Mouse (Mus musculus) testis, postnatal 14 days (tissue): ENCODE measurements around the gene Bex2.
"Not testable (repeated sequence)": the region's sequence is repeated elsewhere in the genome, so short reads cannot be mapped to it uniquely, and the experiment has no call there.

Source experiments
- DNase-seq: peaks from one replicate; pipeline ENCODE4 v3.0.0; 2021; ENCODE audit warnings: low spot score

Bex2 gene

DNA sequence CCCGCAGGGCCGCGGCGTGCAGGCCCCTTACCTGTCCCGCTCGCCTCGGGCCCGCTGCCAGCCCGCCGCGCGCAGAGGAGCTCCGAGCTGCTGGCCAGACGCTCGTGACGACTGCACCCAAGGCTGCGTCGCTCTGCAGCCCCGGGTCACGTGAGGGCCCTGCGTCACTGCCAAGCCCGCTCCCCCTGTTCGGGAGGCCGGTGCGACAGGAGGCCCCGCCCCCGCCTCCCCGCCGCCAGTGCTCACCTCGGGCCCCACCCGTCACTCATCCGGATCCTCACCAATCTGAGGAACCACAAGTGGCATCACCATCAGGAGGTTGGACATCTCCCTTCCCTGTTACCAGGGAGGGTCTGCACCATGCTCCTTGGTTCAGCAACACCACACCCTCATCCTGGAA, at the start of gene Bex2:
Gene Bex2, minus strand, starts transcription at position 217 of the 400 bp plus-strand sequence.
- DNase-seq, result peak; percentile 42

DNA sequence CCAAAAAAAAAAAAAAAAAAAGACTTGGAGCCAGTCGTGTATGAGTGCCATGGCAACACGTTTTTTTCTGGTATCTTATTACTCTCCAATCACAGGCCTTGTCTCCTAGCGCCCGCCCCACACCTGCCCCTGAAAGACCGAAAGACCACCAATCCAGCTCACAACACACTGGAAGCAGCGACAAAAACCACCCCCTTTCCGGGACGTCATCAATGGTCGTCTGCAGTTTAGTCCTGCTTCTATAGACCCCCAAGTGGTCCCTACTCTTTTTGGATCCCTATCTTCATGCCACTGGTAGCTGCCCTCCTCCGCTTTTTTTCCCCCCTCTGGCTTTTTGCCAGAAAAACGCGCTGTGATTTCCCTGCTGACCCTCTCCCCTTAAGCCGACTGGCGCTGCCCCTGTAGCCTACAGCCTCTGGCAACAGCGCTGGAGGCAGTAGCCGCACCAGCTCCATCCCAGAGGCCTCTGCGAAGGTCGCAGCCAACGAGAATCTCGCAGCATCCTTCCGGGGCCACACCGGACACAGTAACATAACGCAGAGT, 47.5 kb upstream of the Bex2 start:
- peak; percentile 77 for DNase-seq

DNA sequence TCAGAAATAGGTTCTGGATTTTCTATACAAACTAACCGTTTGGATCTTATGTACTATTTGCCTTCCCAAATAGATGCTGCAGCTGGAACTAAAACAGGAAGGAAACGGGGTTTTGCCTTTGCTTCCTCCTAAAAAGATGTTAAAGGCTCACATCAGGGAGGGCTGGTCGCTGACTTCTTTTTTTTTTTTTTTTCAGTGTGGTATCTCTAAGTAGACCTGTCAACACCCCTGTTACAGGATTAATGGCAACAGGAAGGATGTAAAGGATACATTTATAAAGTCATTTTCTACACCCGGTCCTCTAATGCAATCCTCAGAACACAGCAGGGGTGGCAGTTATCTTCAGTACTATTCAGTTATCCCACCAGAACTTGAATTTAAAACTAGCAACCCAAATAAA, 47.0 kb upstream of the Bex2 start:
- no peak for DNase-seq

DNA sequence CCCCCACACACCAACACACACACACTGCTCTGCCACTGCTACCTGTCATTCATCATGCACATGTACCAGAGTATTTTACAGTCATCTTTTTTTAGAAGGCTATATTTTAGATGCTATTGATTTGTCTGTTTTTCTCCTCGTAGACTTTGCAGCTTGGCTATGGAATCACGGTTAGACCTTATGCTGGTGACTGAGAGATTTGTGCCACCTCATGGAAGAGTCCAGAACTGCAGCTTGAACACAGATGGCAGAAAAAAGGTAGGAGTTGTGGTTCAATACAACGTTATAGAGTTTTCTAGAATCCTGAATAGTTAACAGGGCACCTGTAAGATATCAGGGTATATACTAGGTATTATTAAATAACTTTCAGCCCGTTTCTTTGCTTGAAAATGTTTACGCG, 39.9 kb upstream of the Bex2 start:
- DNase-seq, result no peak

DNA sequence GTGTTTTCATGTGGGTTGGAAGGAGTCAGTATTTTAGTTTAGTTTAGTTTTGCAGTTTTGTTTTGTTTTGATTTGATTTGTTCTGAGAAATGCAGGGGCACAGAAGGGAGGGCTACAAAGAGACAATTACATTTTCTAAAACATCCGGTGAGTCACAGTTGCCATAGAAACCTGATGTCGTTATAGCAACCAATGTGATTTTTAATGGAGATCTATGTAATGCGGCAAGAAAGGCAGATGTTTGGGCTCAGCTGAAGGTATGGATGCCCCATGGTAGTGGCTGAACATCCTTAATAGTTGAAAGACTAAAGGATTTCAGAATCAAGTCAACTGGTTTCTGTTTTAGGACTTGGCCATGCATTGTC, 36.7 kb upstream of the Bex2 start:
- DNase-seq, result no peak

DNA sequence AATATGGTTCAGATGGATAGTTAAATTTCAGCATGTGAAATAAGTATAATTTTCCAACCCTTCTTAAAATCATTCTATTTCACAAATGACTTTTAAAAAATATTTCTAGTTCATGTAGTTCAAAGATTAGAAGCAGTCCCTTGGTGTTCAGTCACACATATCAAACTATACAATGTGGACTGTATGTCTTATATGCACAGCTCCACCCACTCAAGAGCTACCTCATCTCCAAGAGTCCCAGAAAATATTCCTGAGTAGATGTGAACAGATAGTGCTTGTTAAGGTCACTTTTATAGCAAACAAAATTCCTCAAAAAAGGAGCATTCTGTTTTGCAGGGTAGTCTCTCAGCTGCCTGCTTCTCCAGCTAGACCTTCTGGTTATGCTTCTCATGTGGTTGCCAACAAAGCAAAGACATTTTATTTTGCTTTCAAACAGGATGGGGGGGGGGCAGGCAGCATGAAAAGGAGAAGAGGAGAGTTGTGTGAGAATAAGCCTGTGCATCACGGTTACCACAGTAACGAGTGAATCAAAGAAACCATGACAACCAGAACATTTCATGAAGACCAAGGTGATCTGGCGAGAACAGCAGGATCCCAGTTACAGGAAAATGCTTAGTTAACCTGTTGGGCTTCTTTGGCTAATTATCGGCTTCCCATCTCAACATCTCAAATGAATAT, 36.1 kb upstream of the Bex2 start:
- no peak for DNase-seq

DNA sequence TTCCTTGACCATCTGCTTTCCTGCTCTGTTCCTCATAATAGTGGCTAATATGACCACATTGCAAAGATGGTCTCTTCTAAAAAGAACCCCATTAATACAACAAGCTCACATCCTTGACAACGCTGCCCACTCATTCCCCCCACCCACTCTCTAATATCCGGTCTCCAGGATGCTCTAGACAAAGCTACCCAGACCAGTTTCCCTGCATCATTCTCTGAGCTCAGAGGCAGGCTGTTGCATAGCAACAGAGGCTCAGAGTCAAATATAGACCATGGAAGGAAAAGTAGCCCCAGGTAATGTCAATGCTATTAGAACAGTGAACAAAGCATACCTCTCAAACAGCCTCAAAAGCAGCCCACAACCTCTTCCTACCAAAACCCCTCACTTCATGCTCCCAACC, 26.4 kb upstream of the Bex2 start:
- DNase-seq, result no peak

DNA sequence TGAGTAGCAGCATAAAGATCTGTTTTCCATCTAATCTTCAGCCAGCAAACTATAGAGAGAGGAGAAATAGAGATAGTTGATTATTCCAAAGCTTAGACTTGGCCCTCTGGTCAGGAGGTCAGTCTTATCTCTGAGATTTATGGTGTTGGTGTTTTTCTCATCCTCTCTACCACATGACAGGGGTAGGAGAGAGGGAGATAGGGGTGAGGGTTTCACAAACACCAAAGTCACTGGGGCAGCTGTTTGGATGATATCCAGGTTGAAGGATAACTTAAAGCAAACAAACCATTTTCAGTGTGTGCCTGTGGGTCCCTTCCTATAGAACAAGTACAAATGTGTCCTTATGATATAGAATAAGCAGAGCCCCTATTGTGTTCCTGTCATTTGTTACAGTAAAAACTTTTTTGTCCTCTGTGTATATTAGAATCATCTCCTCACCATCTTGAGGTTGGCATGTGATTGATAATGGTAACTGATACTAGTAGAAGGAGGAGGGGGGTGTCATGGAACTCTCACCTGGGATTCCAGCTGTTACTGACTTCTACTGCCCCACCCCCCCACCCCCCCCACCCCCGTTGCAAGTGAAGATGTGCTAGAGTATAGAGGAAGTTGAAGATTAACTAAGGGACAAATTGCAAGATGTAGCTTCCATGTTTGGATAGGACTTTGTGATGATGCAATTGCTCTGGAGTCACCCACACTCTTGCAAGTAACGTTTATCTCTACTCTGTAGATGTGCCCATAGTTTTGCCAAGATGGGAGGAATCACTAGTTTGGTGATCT, 24.7 kb upstream of the Bex2 start:
- no peak for DNase-seq

DNA sequence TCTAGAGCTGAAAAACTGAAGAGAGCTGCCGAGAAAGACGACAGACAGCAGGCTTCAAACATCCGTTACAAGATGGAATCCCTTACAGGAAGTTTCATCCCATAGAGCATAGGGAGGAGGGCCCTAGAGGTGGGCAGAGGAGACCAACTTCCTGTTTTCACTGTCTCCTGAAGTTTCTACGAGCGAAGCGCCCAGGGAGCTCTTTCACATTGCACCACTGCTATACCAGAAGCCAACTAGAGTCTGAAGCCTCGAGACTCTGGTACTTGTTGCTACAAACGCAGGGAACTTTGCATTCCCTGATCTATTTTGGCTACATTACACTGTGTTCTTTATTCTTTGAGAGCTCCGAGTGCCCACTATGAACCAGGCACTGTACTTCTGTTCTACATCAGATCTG, 17.1 kb upstream of the Bex2 start, which contains the start of gene Nxf3:
Gene Nxf3, minus strand, starts transcription at position 101 of the 400 bp plus-strand sequence.
- no peak for DNase-seq

DNA sequence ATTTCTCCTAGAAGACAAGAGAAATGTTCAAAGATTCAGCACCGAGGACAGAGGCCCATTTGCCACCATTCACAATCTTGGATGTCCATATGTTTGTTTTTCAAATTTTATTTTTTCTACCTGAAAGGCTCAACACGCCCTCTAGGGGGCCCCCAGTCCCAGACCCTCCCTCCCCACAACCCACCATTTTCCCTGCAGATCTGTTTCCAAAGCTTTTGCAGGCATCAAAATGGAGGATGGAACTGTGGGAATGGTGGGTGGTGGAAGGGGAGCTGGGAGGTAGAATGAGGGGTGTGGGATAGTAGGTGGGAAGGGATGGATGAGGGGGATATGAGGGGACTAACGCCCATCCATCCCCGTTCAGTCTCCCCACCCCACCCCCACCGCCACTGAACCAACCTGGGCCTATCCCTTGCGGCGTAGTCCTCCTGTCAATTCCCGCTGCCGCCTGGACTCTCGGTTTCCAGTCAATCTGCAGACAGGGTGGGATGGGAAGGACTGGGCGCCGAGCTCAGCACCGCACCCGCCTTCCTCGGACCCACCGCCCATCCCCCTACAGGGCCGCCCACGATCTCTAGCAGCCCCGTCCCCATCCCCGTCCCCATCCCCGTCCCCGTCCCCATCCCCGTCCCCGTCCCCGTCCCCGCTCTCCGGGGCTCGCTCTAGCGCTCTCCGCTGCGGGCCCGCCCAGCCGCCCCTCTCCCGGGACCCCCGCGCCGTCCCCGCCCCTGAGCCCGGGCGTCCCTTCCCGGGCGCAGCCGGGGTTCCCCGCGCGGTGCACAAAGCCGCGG, 640 bp downstream of the Bex2 start:
- DNase-seq, result not testable (repeated sequence)

DNA sequence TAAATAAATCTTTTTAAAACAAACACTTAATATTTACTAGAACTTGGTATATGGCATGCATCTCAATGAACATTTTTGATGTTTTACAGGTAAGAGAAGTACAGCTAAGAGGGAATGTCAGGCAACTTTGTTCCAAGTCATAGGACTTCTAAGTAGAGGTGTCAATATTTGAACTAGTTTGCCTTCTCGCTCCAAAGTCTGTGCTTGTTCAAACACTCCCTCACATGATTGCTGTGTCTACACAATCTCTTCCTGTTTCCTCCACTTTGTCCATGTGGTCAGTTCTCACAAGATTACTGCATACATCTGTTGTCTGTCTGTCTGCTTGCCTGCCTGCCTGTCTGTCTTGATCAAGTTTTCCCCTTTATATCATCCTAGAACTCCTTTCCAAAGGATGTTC, 7.3 kb downstream of the Bex2 start:
- DNase-seq, result no peak

DNA sequence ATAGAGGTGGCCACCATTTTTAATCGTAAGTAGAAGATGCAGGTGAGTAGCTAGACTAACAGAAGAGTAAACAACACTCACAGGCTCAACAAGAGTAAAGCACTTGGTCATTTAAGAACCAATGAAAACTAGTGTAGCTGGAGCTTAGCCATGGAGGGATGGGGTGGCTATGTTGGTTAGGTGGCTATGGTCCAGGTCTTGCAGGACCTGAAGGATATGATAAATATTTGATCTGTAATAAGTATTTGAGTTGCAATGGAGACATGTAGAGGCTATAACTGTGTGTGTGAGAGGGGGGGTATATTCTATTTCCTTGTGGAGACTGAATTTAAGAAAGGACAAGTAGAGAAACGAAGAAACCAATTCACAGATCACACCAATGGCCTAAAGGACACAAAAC, 16.8 kb downstream of the Bex2 start:
- DNase-seq, result no peak

DNA sequence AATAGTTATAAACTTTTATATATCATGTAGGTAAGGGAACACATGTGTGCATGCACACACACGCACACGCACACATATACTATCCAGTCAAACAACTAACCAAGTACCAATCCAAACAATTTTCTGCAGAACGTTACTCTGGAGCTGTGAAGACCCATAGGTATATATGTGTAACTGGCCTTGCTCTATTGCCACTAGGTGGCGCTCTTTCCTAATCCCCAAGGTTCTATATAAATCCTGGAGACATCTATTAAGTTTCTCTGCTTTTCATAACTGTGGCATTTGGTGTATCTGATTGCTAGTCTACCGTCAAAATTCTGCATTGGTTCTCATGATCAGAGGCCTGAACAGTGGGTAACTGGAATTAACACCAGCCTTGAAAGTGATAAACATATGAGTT, 20.5 kb downstream of the Bex2 start:
- peak; percentile 36 for DNase-seq

DNA sequence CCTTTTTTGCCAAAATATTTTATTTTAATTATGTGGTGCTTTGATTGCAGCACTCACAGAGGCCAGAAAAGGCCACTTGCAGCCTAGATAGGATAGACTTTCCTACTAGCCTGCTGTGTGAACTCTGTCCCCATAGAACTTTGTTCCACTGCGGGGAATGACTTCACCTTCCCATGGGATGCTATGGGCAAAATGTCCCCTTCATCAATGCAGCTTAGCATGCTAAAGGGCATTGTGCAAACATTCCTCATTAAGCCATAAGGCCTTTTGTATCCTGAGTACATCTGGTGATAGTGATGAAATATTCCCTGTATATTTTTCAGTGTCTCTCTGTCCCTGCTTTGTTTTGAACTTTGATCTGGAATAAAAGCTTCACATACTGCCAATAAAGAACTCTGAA, 24.3 kb downstream of the Bex2 start:
- no peak for DNase-seq

DNA sequence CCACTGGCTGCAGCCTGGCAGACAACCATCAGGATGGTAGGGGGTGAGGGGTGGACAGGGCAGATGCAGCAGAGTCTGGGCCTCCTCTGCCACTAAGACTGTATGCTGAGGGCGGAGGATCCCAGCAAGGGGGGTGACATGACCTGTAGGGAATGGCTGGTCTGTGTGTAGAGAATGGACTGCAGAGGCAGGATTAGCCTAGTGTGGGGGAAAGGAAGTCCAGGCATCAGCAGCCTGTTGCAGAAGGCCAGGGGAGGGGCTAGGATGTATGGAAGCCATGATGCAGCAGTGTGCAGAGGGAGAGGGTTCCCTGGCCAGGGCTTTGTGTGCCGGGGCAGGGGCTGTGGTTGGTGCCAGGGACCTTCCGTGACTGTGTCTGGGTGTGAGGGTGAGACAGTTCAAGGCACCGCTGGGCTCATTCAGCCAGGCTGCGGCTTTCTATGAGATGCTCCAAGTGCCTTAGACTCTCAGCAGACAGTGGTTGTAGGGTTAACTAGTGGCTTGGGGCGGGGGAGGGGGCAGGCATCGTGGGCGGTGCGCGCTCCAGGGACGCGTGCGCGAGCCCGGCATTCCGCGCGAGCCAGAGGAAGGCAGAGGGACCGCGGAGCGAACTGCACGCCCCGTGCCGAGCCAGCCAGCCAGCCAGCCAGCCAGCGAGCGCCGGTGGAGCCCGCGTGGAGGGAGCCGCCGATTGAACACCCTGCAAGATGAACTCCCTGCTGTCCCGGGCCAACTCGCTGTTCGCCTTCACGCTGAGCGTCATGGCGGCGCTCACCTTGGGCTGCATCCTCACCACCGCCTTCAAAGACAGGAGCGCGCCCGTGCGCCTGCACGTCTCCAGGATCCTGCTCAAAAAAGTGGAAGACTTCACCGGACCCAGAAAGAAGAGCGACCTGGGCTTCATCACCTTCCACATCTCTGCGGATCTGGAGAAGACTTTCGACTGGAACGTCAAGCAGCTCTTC, 35.0 kb downstream of the Bex2 start, which contains the start of gene Arxes1:
Gene Arxes1, plus strand, starts transcription at position 569 of the 965 bp plus-strand sequence.
- DNase-seq, result not testable (repeated sequence)

DNA sequence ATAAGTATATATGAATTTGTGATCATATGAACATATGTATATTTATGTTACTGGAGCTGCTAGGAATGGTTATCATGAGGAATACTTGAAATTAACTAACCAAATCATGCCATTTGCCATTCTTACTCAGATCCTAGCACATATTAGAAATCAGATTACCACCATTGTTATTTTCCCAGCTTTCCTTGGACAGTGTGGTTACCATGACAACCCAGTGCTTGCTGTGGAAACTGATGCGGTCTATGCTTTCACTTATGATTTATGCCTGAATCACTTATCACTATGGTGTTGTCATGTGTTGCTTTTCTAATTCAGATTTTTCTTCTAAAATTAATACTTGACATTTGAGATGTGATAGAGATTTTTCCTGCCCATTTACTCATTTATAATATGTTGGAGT, 37.7 kb downstream of the Bex2 start:
- DNase-seq, result no peak
